Mouse (Mus musculus) erythroid progenitor cell, adult 5-6 weeks (primary cell): ENCODE measurements around the gene Galp. TPM values are rescaled to one million over a fixed set of nuclear protein-coding genes. Genes with fewer than 3 reads are reported as not detected.
"Not testable (repeated sequence)": the region's sequence is repeated elsewhere in the genome, so short reads cannot be mapped to it uniquely, and the experiment has no call there.

Experiments used
- ATAC-seq: replicated peaks from 2 replicates; pipeline ENCODE4 v1.8.0; 2016; ENCODE audit warnings: moderate number of reproducible peaks, mild to moderate bottlenecking, moderate TSS enrichment, inconsistent platforms; ENCODE audit not compliant: poor library complexity, low FRiP score, severe bottlenecking
- total RNA-seq, 2 experiments: library from RNA; stranded (forward) in 1 of 2; stranded (reverse) in 1 of 2; fragments of 150-400 nt in 1 of 2; fragments of 186-747, 209-891 nt in 1 of 2; gene quantifications; 2 replicates each; pipeline versions ENCODE4 v1.2.3 to v1.2.4; 2015 to 2017; ENCODE audit warnings: low replicate concordance in 2 of 2

Gene Galp
- total RNA-seq, 2 experiments from 2014 or later: not detected

- ATAC-seq: no peak
Observed at GRCm38 (mm10) chr7:6244361-6245292, 47.7 kb downstream of the Galp start.

GRCm38 (mm10) chr7:6252410-6252809, 55.5 kb downstream of the Galp start, which contains the start of gene Epp13:
Epp13 (plus strand) TSS chr7:6252710.
- no peak for ATAC-seq

GRCm38 (mm10) chr7:6254451-6254850, 57.6 kb downstream of the Galp start:
- ATAC-seq: no peak

GRCm38 (mm10) chr7:6257386-6257785, 60.5 kb downstream of the Galp start:
- no peak for ATAC-seq

GRCm38 (mm10) chr7:6258232-6259220, 61.6 kb downstream of the Galp start:
- ATAC-seq: no peak

- ATAC-seq: not testable (repeated sequence)
Observed at GRCm38 (mm10) chr7:6260004-6260403, 63.1 kb downstream of the Galp start.

GRCm38 (mm10) chr7:6262120-6262519, 65.2 kb downstream of the Galp start:
- no peak for ATAC-seq

- ATAC-seq: no peak
Observed at GRCm38 (mm10) chr7:6262984-6263383, 66.1 kb downstream of the Galp start.

GRCm38 (mm10) chr7:6265695-6266094, 68.8 kb downstream of the Galp start:
- peak; percentile 70; the same call in 1 of the 2 replicates for ATAC-seq

Other genes with a start within 250 kb of the Galp start
- gene Vmn1r65, start 186.1 kb upstream of the Galp start, total RNA-seq (2015; ENCODE audit: low replicate concordance): not detected in 2 replicates
- gene Vmn1r65, start 186.1 kb upstream of the Galp start, total RNA-seq (2017; ENCODE audit: low replicate concordance): not detected in 2 replicates
- gene Nlrp4c, start 151.9 kb upstream of the Galp start, total RNA-seq (2015; ENCODE audit: low replicate concordance): not detected in 2 replicates
- gene Nlrp4c, start 151.9 kb upstream of the Galp start, total RNA-seq (2017; ENCODE audit: low replicate concordance): not detected in 2 replicates
- gene Zfp787, start 41.1 kb upstream of the Galp start, total RNA-seq (2015; ENCODE audit: low replicate concordance): 16.8 and 18.4 TPM in 2 replicates
- gene Zfp787, start 41.1 kb upstream of the Galp start, total RNA-seq (2017; ENCODE audit: low replicate concordance): 4.1 and 7.6 TPM in 2 replicates
- gene Zfp444, start 24.9 kb upstream of the Galp start, total RNA-seq (2015; ENCODE audit: low replicate concordance): 0.42 TPM in 1 of 2 replicates, not detected in the other
- gene Zfp444, start 24.9 kb upstream of the Galp start, total RNA-seq (2017; ENCODE audit: low replicate concordance): 4.2 and 11.6 TPM in 2 replicates
- gene Zscan5b, start 25.2 kb downstream of the Galp start, total RNA-seq (2015; ENCODE audit: low replicate concordance): not detected in 2 replicates
- not detected in 2 replicates for gene Zscan5b, start 25.2 kb downstream of the Galp start, total RNA-seq (2017; ENCODE audit: low replicate concordance)
- gene Epp13, start 55.6 kb downstream of the Galp start, total RNA-seq (2015; ENCODE audit: low replicate concordance): not detected in 2 replicates
- gene Epp13, start 55.6 kb downstream of the Galp start, total RNA-seq (2017; ENCODE audit: low replicate concordance): not detected in 2 replicates
- gene Zfp667, start 89.5 kb downstream of the Galp start, total RNA-seq (2015; ENCODE audit: low replicate concordance): not detected in 2 replicates
- not detected in 2 replicates for gene Zfp667, start 89.5 kb downstream of the Galp start, total RNA-seq (2017; ENCODE audit: low replicate concordance)
- not detected in 2 replicates for gene Zfp583, start 134.2 kb downstream of the Galp start, total RNA-seq (2015; ENCODE audit: low replicate concordance)
- 1.2 TPM in 1 of 2 replicates, not detected in the other for gene Zfp583, start 134.2 kb downstream of the Galp start, total RNA-seq (2017; ENCODE audit: low replicate concordance)
- gene Gm3854, start 146.7 kb downstream of the Galp start, total RNA-seq (2015; ENCODE audit: low replicate concordance): not detected in 2 replicates
- gene Gm3854, start 146.7 kb downstream of the Galp start, total RNA-seq (2017; ENCODE audit: low replicate concordance): not detected in 2 replicates
- 1.7 TPM in 1 of 2 replicates, not detected in the other for gene Zfp78, start 166.2 kb downstream of the Galp start, total RNA-seq (2015; ENCODE audit: low replicate concordance)
- 1.2 TPM in 1 of 2 replicates, not detected in the other for gene Zfp78, start 166.2 kb downstream of the Galp start, total RNA-seq (2017; ENCODE audit: low replicate concordance)
- not detected in 2 replicates for gene Zfp28, start 186.2 kb downstream of the Galp start, total RNA-seq (2015; ENCODE audit: low replicate concordance)
- gene Zfp28, start 186.2 kb downstream of the Galp start, total RNA-seq (2017; ENCODE audit: low replicate concordance): 0.51 TPM in 1 of 2 replicates, not detected in the other
- not detected in 2 replicates for gene Smim17, start 201.6 kb downstream of the Galp start, total RNA-seq (2015; ENCODE audit: low replicate concordance)
- gene Smim17, start 201.6 kb downstream of the Galp start, total RNA-seq (2017; ENCODE audit: low replicate concordance): not detected in 2 replicates
- gene Gm20715, start 213.2 kb downstream of the Galp start, total RNA-seq (2015; ENCODE audit: low replicate concordance): not detected in 2 replicates
- not detected in 2 replicates for gene Gm20715, start 213.2 kb downstream of the Galp start, total RNA-seq (2017; ENCODE audit: low replicate concordance)
- gene Olfr1344, start 241.6 kb downstream of the Galp start, total RNA-seq (2015; ENCODE audit: low replicate concordance): not detected in 2 replicates
- not detected in 2 replicates for gene Olfr1344, start 241.6 kb downstream of the Galp start, total RNA-seq (2017; ENCODE audit: low replicate concordance)